Mouse (Mus musculus) CH12.LX (cell line): Measurements from ENCODE around the gene Mtmr1.
A peak's percentile ranks its signal among the peaks of the same experiment; 100 is the strongest.

Experiments used
- CHD2 ChIP-seq: IDR thresholded peaks from 2 replicates; pipeline ENCODE4 v1.6.1; 2011; ENCODE audit warnings: low read length, improper control_type of control experiment
- CTCF ChIP-seq, 2 experiments: IDR thresholded peaks in 1 of 2; conservative IDR thresholded peaks in 1 of 2; 2 replicates each; pipeline ENCODE4 v1.5.1; 2011 to 2012; ENCODE audit warnings: low read depth in 2 of 2, low read length in 2 of 2, improper control_type of control experiment in 1 of 2, inconsistent platforms in 1 of 2, mild to moderate bottlenecking in 1 of 2, moderate library complexity in 1 of 2
- ELF1 ChIP-seq: IDR thresholded peaks from 2 replicates; pipeline ENCODE4 v1.6.1; 2014; ENCODE audit warnings: low read depth, mild to moderate bottlenecking, inconsistent platforms, low read length, improper control_type of control experiment
- EP300 ChIP-seq: IDR thresholded peaks from 2 replicates; pipeline ENCODE4 v1.6.1; 2011; ENCODE audit warnings: low read length, improper control_type of control experiment
- POLR2A ChIP-seq: IDR thresholded peaks from 2 replicates; pipeline ENCODE4 v1.6.1; 2011; ENCODE audit warnings: low read depth, mild to moderate bottlenecking, improper control_type of control experiment, low read length
- POLR2AphosphoS2 ChIP-seq: IDR thresholded peaks from 2 replicates; pipeline ENCODE4 v1.6.1; 2011; ENCODE audit warnings: low read depth, low read length, improper control_type of control experiment
- SMC3 ChIP-seq: IDR thresholded peaks from 2 replicates; pipeline ENCODE4 v1.6.1; 2011; ENCODE audit warnings: low read depth, low read length, improper control_type of control experiment
- UBTF ChIP-seq: IDR thresholded peaks from 2 replicates; pipeline ENCODE4 v1.6.1; 2012; ENCODE audit warnings: low read depth, mild to moderate bottlenecking, inconsistent platforms, low read length, improper control_type of control experiment, moderate library complexity

DNA sequence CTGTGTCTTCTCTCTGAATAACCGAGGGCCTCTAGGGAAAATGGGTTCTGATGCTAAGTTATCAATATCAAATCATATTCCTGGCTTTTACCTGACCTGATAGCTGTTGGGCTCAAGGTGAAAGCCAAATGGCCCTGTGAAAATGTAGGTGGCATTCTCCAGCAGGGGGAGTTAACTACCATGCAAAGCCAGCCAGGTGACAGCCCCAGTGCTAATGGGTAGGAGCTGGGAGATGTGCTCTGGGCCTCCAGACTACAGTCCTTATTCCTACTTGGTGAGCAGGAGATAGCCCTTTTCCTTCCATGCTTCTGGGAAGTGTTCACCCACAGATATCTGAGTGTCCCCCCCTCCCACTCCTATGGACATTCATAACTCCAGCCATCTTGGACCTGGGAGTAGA lies 60.3 kb downstream of the Mtmr1 start:
- TF ChIP-seq ELF1 (no peak), POLR2A (no peak), CHD2 (no peak), SMC3 (peak; percentile 47), CTCF (conservative IDR thresholded peaks at IDR 0.05 in 1 of 2, IDR thresholded peaks at IDR 0.05 in 1 of 2; ENCODE audit: low read depth in 2 of 2, low read length in 2 of 2) (peak in 1 of 2 experiments; percentile 55; a peak in 2 of 4 replicates), UBTF (no peak), POLR2AphosphoS2 (no peak), EP300 (no peak)
